Mouse (Mus musculus) layer of hippocampus, postnatal 36 days (tissue): ENCODE measurements around the gene Grk6. TPM values are rescaled to one million over a fixed set of nuclear protein-coding genes. Genes with fewer than 3 reads are reported as not detected.

Experiments
- DNase-seq, 2 experiments: peaks; one replicate each; pipeline ENCODE4 v3.0.0; 2022
- microRNA-seq, 2 experiments: library from miRNA; unstranded; fragments of <30 nt; microRNA quantifications; one replicate each; pipeline ENCODE4 v1.2.0; 2021
- total RNA-seq, 2 experiments: library from RNA; stranded (reverse); gene quantifications; 2 replicates each; pipeline ENCODE4 v1.2.3; 2021

The Grk6 gene
- total RNA-seq, 2 experiments from 2014 or later: 67.7 to 71.1 TPM

- DNase-seq: peak in 1 of 2 experiments; percentile 41
These were observed 42.2 kb downstream of the Grk6 start for GRCm38 (mm10) chr13:55486916-55487577.

DNA sequence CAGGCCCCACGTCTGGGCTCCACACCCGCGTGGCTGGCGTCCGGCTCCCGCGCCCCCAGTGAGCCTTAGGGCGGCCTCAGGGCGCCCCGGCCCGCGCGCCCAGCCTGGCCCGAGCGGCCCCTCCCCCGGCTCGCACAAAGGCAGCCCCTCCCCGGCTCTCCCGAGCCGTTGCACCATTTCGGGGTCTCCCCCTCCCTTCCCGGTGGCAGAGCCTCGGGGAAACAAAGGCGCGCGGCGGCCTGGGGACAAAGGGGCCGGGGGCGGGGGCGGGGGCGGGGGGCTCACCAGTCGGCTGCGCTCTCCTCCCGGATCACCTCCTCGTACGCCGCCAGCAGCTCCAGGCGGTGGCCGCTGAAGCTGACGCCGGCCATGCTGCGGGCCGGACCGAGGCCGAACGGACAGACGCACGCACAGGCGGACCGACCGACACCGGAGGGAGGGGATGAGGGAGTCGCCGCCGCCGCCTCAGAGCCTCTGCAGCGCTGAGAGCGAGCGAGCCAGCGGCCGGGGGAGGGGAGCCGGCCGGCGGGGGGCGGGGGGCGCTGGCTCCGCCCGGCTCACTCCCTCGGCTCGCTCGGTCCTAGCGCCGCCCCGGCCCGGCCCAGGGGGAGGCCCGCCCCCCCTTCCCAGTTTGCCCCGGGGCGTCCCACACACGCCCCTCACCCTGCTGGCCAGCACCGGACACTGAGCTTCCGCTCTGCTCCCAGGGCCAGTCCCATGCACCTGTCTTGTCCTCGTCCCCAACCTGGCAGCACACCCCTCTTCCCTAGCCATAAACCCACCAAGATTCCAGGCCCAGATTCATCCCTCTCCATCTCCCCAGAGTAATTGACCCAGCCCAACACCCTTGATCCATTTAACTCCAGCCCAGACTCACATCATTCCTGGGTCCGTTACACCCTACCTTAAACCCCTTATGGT is 43.0 kb downstream of the Grk6 start, which contains the start of gene Dbn1:
TSS of gene Dbn1 (minus strand) at position 534 of the 921 bp plus-strand sequence.
- DNase-seq: peak in 1 of 2 experiments; percentile 55

- no peak for DNase-seq
These were observed 49.4 kb downstream of the Grk6 start for GRCm38 (mm10) chr13:55494257-55494656.

GRCm38 (mm10) chr13:55494883-55495621 is 50.2 kb downstream of the Grk6 start:
- DNase-seq: peak; percentile 44 to 65

- DNase-seq: no peak
These were observed 50.8 kb downstream of the Grk6 start for GRCm38 (mm10) chr13:55495702-55496101.

GRCm38 (mm10) chr13:55496661-55497060 is 51.8 kb downstream of the Grk6 start:
- no peak for DNase-seq

DNA sequence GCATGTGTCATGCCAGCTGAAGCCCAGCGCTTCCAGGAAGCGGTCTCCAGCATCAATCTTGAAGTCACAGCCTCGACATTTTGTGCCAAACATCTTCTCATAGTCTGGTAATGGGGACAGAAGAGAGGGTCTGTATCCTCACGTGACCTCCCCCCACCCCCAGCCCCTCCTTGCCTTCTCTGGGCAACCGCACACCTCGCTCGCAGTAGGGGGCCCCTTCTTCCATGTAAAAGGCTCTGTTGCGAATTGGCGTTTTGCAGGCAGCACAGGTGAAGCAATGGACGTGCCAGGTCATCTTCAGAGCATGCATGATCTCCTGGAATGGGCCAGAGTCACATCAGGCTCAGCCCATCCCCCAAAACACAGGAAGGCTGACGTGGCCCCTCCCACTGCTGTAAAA is 54.0 kb downstream of the Grk6 start:
- DNase-seq: no peak

DNA sequence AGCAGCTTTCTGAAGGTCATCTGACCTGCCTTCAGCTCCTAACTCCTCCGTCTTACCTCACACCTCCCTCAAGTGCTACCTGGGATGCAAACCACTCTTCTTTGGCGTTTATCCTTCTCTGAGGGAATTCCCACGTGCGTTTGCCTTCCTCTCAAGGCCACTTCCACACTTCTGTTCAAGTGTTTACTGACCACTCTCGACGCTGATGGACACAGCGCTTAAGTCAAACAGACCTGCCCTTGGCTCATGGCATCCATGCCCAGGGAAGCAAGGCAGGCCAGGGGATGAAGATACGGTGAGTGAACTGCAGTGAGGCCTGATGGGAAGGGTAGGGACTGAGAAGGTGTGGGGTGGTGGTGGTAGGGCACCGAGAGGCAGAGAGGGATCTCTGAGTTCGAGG is 55.7 kb downstream of the Grk6 start:
- DNase-seq: no peak

DNA sequence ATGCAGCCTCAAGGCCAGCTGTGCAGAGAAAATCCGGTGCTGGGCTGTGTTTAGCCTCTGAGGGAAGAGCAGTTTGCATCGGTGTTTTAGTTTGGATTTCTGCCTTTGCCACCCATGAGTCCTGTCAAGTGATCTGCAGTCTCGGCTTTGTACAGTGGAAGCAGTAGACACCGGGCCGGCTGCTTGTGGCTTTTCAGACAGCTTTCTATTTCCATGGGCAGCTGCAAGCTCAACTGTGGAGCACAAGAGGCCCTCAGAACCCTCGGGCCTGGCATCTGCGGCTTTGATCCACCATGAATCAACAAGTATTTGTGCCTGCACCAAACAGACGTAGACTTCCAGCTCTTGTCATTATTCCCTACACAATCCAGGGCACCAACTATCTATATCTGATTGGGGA is 57.5 kb downstream of the Grk6 start:
- no peak for DNase-seq

DNA sequence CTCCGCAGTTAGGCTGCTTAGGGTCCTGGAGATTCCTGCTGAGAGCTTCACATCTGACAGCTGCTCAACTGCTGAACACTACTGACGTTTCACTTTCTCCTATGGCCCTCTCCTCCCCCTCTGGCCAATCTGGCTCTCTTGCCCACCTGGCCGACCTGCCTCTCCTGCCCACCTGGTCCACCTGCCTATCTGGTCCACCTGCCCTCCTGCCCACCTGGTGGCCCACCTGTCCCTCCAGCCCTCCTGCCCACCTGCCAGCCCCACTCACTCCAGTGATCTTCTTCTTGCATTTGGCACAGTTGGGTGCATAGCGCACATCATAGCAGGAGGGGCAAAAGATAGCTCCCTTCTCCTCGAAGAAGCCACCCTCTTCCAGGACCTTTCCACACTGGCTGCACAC is 59.5 kb downstream of the Grk6 start:
- DNase-seq: no peak

- DNase-seq: no peak
These were observed 60.9 kb downstream of the Grk6 start for GRCm38 (mm10) chr13:55505810-55506209.

DNA sequence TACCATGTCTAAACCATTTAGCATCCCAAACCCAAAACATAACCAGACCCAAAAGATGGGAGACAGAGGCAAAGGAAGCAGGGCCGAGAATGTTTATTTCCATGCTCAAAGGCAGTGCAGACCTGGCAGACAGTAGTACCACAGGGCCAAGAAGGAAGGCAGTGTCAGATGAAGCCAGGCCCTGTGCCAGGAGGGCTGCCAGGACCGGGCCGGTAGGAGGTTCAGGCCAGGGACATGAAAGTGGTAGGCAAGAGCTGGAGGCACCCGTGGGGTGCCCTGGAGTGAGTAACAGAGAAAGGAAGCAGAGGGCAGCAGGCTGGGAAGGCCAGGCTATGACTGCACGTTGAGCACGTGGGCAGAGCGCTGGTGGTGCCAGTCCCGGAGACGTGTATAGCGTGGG is 61.8 kb downstream of the Grk6 start:
- no peak for DNase-seq

GRCm38 (mm10) chr13:55507877-55508276 is 63.0 kb downstream of the Grk6 start:
- no peak for DNase-seq

- DNase-seq: no peak
These were observed 63.7 kb downstream of the Grk6 start for GRCm38 (mm10) chr13:55508531-55508930.

DNA sequence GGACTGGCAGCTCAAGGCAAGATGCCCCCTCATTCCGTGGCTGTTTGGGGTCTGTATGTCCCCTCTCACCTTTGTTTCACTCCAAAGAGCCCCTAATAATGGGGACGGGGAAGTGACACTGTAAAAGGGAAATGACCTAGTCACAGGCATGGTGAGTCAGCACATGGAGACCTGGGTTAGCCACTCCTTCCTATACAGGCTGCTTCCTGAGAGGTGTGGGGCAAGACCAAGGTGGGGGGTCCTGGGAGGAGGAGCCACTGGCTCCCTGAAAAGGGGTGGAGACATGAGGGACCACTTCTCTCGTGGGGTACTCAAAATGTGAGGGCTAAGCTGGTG is 65.4 kb downstream of the Grk6 start:
- no peak for DNase-seq

Small RNAs within 50 kb of the gene (microRNA-seq; reads per million reads assigned to microRNA genes)
- 3.3 to 4.4 reads per million in 2 experiments for gene Mir6943
- 63.3 to 98.8 reads per million in 2 experiments for gene Mir6944
- gene Mir6945: 5.1 to 5.7 reads per million in 2 experiments

Other genes starting within 250 kb of the Grk6 start
- gene Nsd1, start 235.3 kb upstream of the Grk6 start, total RNA-seq: 100 to 1,000 TPM; 124 to 131 TPM
- gene Prelid1, start 124.6 kb upstream of the Grk6 start, total RNA-seq: 100 to 1,000 TPM; 140 to 157 TPM
- gene Rab24, start 123.1 kb upstream of the Grk6 start, total RNA-seq: 10 to 100 TPM; 78.8 to 84.3 TPM
- gene Mxd3, start 115.2 kb upstream of the Grk6 start, total RNA-seq: 1 to 10 TPM in 1 of 2 experiments, under 1 TPM in 1; 0.87 to 1.4 TPM
- 10 to 100 TPM; 58.3 to 70.5 TPM for gene Lman2, start 82.3 kb upstream of the Grk6 start, total RNA-seq
- gene Rgs14, start 75.3 kb upstream of the Grk6 start, total RNA-seq: 100 to 1,000 TPM in 1 of 2 experiments, 10 to 100 TPM in 1; 95.2 to 110 TPM
- not detected for gene Slc34a1, start 46.9 kb upstream of the Grk6 start, total RNA-seq
- gene Pfn3, start 29.8 kb upstream of the Grk6 start, total RNA-seq: not detected
- gene F12, start 18.3 kb upstream of the Grk6 start, total RNA-seq: under 1 TPM; 0.32 to 0.71 TPM
- gene Prr7, start 19.2 kb downstream of the Grk6 start, total RNA-seq: 10 to 100 TPM; 86.1 to 86.6 TPM
- 100 to 1,000 TPM; 388 to 393 TPM for gene Dbn1, start 43.0 kb downstream of the Grk6 start, total RNA-seq
- 10 to 100 TPM; 89.6 to 94.1 TPM for gene Pdlim7, start 68.6 kb downstream of the Grk6 start, total RNA-seq
- gene Dok3, start 84.2 kb downstream of the Grk6 start, total RNA-seq: 10 to 100 TPM; 17.0 to 20.6 TPM
- 10 to 100 TPM; 59.4 to 60.2 TPM for gene Ddx41, start 91.6 kb downstream of the Grk6 start, total RNA-seq
- gene Fam193b, start 126.0 kb downstream of the Grk6 start, total RNA-seq: 10 to 100 TPM; 88.6 to 96.2 TPM
- gene Tmed9, start 128.7 kb downstream of the Grk6 start, total RNA-seq: 100 to 1,000 TPM; 141 to 143 TPM
- gene B4galt7, start 154.8 kb downstream of the Grk6 start, total RNA-seq: 10 to 100 TPM; 23.6 to 25.0 TPM
- gene Caml, start 177.9 kb downstream of the Grk6 start, total RNA-seq: 10 to 100 TPM; 44.2 to 47.9 TPM
- 10 to 100 TPM; 47.4 to 52.6 TPM for gene Ddx46, start 190.0 kb downstream of the Grk6 start, total RNA-seq
- gene B230219D22Rik, start 248.1 kb downstream of the Grk6 start, total RNA-seq: 10 to 100 TPM; 80.7 to 84.1 TPM